Mouse (Mus musculus) liver, embryonic 15.5 days (tissue): ENCODE data around the gene Shld1. TPM values are rescaled to one million over a fixed set of nuclear protein-coding genes. Genes with fewer than 3 reads are reported as not detected.

Experiments
- ATAC-seq: fragments of 200-750 bp; cut with Nextera tagmentation; 2 replicates; pipeline ENCODE4 v1.8.0; 2017; ENCODE audit warnings: moderate number of reproducible peaks, mild to moderate bottlenecking, moderate library complexity; ENCODE audit not compliant: insufficient read depth
- H3K27ac ChIP-seq: fragments of 300-500 bp; sonication (generic); replicated peaks from 2 replicates; pipeline ENCODE4 v1.5.1; 2015; ENCODE audit warnings: mild to moderate bottlenecking, inconsistent platforms
- H3K27me3 ChIP-seq: fragments of 300-500 bp; sonication (generic); 2 replicates; pipeline ENCODE4 v1.6.1; 2015; ENCODE audit warnings: mild to moderate bottlenecking, inconsistent platforms
- H3K36me3 ChIP-seq: fragments of 300-500 bp; sonication (generic); replicated peaks from 2 replicates; pipeline ENCODE4 v1.6.1; 2015; ENCODE audit warnings: moderate library complexity, mild to moderate bottlenecking, inconsistent platforms
- H3K4me1 ChIP-seq: fragments of 300-500 bp; sonication (generic); replicated peaks from 2 replicates; pipeline ENCODE4 v1.6.1; 2015; ENCODE audit warnings: inconsistent platforms
- H3K4me2 ChIP-seq: fragments of 300-500 bp; sonication (generic); 2 replicates; pipeline ENCODE4 v1.6.1; 2015; ENCODE audit warnings: moderate library complexity, mild to moderate bottlenecking, inconsistent platforms
- H3K4me3 ChIP-seq: fragments of 300-500 bp; sonication (generic); replicated peaks from 2 replicates; pipeline ENCODE4 v1.5.1; 2015; ENCODE audit warnings: mild to moderate bottlenecking, inconsistent platforms
- H3K9ac ChIP-seq: fragments of 300-500 bp; sonication (generic); 2 replicates; pipeline ENCODE4 v1.6.1; 2015; ENCODE audit warnings: moderate library complexity, mild to moderate bottlenecking, inconsistent platforms
- H3K9me3 ChIP-seq: fragments of 300-500 bp; sonication (generic); replicated peaks from 2 replicates; pipeline ENCODE4 v1.6.1; 2016; ENCODE audit warnings: inconsistent platforms
- WGBS: fragments of 180-500 bp; shearing (Covaris S2); methylation state at CpG from one replicate; pipeline ENCODE4 v1.1.7; 2015; ENCODE audit warnings: mixed read lengths; ENCODE audit not compliant: insufficient replicate concordance; 5-methylcytosine and 5-hydroxymethylcytosine counted together
- polyA plus RNA-seq: library from polyadenylated mRNA; unstranded; fragments of >200 nt; fragmentation: Nextera tagmentation; extraction: Ambion mirVana; gene quantifications from 2 replicates; pipeline ENCODE4 v1.2.1, GENCODE M21; 2015

Gene Shld1
- polyA plus RNA-seq, 1 experiment from 2014 or later: 10.5 TPM

DNA sequence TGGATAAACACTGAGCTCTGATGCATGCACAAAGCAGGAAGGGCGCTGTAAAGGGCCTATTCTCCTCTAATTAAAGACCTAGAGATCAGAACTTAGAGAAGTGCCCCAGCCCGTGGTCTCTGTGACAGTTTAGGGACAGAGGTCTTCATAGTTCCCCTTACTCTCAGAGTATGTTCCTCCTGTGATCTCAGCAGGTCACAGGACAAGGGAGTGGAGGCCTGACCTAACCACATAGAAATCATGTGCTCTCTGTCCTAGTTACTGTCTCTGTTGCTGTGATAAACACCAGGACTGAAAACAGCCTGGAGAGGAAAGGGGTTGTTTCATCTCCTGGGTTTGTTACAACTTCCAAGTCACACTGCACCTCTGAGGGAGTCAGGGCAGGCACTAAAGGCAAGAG is 23.8 kb downstream of the Shld1 start:
- Histone ChIP-seq H3K4me2 (no peak overlapping the region), H3K27me3 (peaks cover 5% of the 10 kb centered on the region; the same call in 1 of the 2 replicates), H3K9me3 (no peaks in the 10 kb centered on the region), H3K4me1 (no peaks in the 10 kb centered on the region; the same call in 1 of the 2 replicates), H3K36me3 (no peaks in the 10 kb centered on the region), H3K9ac (no peak overlapping the region), H3K4me3 (no peak overlapping the region), H3K27ac (no peak overlapping the region)
- WGBS: 39% methylated on average over 2 of the region's 2 CpGs
- no peak for ATAC-seq

DNA sequence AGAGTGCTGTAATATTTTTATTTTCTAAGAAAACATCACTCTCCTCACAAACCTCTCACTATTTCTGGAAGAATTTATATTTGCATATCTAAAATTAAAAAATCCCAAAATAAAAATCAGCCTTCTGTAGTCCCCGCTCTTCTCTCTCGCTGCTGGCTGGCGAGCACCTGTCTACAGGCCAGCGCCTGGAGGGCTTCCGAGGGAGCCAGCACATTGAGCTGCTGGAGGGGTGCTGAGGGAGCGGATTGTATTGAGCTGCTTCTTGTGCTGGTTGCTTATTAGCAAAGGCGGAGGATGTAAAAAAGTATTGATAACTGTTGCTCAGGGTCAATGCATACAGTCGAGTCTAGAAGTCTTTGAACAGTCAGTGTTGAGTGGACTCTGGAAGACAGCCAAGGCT is 25.3 kb downstream of the Shld1 start:
- Histone ChIP-seq H3K27ac (no peak overlapping the region), H3K27me3 (peaks cover 5% of the 10 kb centered on the region; the same call in 1 of the 2 replicates), H3K36me3 (no peaks in the 10 kb centered on the region), H3K9me3 (no peaks in the 10 kb centered on the region), H3K4me2 (no peak overlapping the region), H3K4me1 (no peaks in the 10 kb centered on the region), H3K4me3 (no peak overlapping the region), H3K9ac (no peak overlapping the region)
- WGBS: 77% methylated on average over 8 of the region's 8 CpGs
- no peak for ATAC-seq

GRCm38 (mm10) chr2:132714522-132714921 is 27.8 kb downstream of the Shld1 start:
- Histone ChIP-seq H3K4me2 (no peak overlapping the region), H3K4me1 (no peaks in the 10 kb centered on the region), H3K27ac (no peak overlapping the region), H3K36me3 (no peaks in the 10 kb centered on the region), H3K9me3 (no peaks in the 10 kb centered on the region), H3K27me3 (no peaks in the 10 kb centered on the region; the same call in 1 of the 2 replicates), H3K4me3 (no peak overlapping the region), H3K9ac (no peak overlapping the region)
- 65% methylated on average over 7 of the region's 7 CpGs for WGBS
- no peak for ATAC-seq

DNA sequence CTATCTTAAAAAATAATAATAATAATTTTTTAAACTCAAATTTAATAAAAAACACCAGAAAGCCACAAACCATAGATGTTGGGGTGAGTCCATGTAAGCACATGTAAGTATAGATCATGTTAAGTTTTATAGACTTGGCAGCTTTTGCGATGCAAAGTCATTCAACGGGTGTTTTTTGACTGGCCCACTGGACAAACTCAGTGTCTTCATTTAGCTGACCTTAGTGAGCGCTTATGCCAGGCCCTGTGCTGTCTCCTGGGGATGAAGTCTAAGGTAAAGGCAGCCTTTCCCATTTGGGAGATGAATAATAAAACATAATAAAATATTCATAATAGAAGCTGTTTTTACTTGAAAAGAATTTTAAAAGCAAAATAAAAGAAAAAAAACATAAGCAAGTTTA is 28.2 kb downstream of the Shld1 start:
- no peak overlapping the region for H3K4me3 ChIP-seq
- no peaks in the 10 kb centered on the region for H3K9me3 ChIP-seq
- no peaks in the 10 kb centered on the region for H3K27me3 ChIP-seq
- H3K9ac ChIP-seq: no peak overlapping the region
- no peak overlapping the region for H3K27ac ChIP-seq
- H3K36me3 ChIP-seq: no peaks in the 10 kb centered on the region
- H3K4me1 ChIP-seq: no peaks in the 10 kb centered on the region
- no peak for ATAC-seq
- WGBS: 74% methylated on average over 3 of the region's 3 CpGs
- no peak overlapping the region for H3K4me2 ChIP-seq

DNA sequence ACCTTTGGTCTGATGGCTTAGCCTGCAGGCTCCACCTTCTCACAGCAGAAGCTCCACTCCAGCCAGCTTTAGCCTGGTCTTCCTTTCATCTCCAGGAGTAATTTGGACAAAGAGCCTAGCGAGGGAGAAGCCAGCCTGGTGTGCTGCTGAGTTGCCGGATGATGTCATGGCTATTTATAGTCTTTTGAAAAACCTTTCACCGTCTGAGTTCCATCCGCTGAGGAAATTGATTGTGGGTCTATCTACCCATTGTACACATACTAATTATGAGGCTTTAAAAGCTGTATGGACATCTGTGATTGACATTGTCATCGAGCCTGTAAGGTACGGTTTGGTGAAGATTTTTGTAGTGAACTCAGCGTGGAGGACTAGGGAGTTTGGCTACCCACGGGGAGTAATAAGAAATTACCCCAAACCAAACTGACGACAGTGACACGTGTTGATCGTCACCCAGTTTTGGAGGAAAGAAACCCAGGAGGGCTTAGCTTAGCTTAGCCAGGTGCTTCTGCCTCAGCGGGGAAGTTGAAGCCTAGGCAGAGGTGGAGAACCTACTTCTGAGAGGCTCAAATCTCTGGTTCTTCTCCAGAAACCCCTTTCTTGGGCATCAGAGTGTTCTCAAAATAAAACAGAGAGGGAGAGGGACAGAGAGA is 28.8 kb downstream of the Shld1 start:
- Histone ChIP-seq H3K9me3 (no peaks in the 10 kb centered on the region), H3K9ac (no peak overlapping the region), H3K4me2 (no peak overlapping the region), H3K27me3 (no peaks in the 10 kb centered on the region), H3K4me1 (no peaks in the 10 kb centered on the region), H3K4me3 (no peak overlapping the region), H3K36me3 (no peaks in the 10 kb centered on the region), H3K27ac (no peak overlapping the region)
- ATAC-seq: no peak
- WGBS: 51% methylated on average over 12 of the region's 12 CpGs

- Histone ChIP-seq H3K4me1 (no peaks in the 10 kb centered on the region), H3K27ac (no peak overlapping the region), H3K27me3 (no peaks in the 10 kb centered on the region), H3K36me3 (no peaks in the 10 kb centered on the region), H3K9ac (no peak overlapping the region), H3K4me2 (no peak overlapping the region), H3K9me3 (no peaks in the 10 kb centered on the region), H3K4me3 (no peak overlapping the region)
- WGBS: 26% methylated on average over 5 of the region's 5 CpGs
- ATAC-seq: no peak
These were observed 29.4 kb downstream of the Shld1 start for GRCm38 (mm10) chr2:132716154-132716553.

DNA sequence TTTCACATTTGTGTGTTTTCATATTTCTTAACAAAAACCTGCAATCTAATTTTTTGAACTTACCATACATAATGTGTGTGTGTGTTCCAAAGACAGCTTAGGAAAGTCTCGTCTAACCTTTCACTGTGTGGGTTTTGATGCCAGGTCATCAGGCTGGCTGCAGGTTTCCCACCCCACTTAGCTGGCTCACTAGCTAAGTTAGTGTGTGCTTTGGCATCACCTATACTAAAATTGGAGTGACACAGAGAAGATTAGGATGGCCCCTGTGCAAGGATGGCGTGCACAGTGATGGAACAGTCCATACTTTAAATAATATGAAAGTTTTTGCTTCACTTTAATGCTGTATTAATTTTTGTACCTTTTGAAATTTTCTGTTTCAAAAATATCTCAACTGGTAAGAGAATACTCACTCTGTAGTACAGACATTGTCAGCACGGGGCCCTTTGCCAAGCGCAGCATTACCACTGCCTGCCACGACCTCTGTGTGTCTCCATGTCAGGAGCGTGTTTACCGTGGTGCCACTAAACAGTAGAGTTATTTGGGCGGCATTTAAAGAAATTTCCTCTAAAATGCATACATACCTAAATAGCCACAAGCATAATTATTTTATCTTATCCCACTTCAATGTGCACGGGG is 30.3 kb downstream of the Shld1 start:
- WGBS: 77% methylated on average over 9 of the region's 9 CpGs
- Histone ChIP-seq H3K27ac (no peak overlapping the region), H3K4me2 (no peak overlapping the region), H3K4me1 (no peaks in the 10 kb centered on the region), H3K27me3 (no peaks in the 10 kb centered on the region), H3K9ac (no peak overlapping the region), H3K9me3 (no peaks in the 10 kb centered on the region), H3K36me3 (no peaks in the 10 kb centered on the region), H3K4me3 (no peak overlapping the region)
- no peak for ATAC-seq

DNA sequence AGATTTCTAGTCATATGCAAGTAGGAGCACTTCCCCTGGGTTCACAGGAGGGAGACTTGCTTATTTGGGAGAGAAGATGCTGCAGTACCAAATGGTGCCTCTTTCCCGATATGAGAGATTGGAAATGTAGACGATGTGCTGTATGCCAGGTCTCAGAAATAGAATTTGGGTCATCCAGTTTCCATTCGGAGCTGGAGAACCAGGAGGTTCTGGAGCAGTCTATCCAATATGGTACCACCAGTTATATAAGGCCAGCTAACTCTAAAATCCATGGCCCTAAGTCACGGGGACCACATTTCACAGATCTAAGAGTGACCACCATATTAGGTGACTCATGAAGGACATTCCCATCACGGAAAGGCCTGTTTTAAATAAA is 30.8 kb downstream of the Shld1 start:
- Histone ChIP-seq H3K27me3 (no peaks in the 10 kb centered on the region), H3K36me3 (no peaks in the 10 kb centered on the region), H3K9me3 (no peaks in the 10 kb centered on the region), H3K4me2 (no peak overlapping the region), H3K4me3 (no peak overlapping the region), H3K27ac (no peak overlapping the region), H3K9ac (no peak overlapping the region), H3K4me1 (no peaks in the 10 kb centered on the region)
- 69% methylated on average over 5 of the region's 5 CpGs for WGBS
- ATAC-seq: no peak

DNA sequence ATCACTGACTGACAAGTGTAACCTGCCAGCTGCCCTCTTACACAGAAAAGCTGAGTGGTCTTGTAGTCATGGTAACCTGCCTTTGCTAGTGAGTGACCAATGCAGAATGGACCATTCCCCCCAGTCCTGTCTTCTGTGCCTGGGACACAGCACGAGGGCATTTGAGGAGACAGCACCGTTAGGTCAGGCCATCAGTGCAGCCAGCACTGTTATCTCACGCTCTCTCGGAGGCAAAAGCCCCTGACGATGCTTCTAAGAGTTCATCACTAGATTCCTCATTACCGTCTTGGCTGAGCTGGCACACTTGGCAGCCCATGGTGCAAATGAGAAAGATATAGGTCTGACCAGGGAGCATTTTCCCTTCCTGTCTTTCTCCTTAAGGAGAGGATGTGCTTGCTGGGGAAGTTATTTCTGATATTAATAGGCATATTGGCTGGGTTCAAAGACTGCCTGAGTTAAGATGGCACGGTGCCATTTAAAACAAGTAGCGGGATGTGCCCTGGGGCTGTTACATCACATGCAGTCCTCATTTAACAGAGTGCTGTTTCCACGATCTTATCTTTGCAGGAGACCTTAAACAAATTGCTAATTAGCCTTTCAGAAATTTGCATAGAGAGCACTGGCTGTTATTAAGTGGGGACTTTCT is 34.3 kb downstream of the Shld1 start:
- Histone ChIP-seq H3K4me3 (no peak overlapping the region), H3K36me3 (no peaks in the 10 kb centered on the region), H3K9me3 (no peaks in the 10 kb centered on the region), H3K4me2 (no peak overlapping the region), H3K9ac (no peak overlapping the region), H3K27me3 (no peaks in the 10 kb centered on the region), H3K27ac (no peak overlapping the region), H3K4me1 (no peaks in the 10 kb centered on the region)
- no peak for ATAC-seq
- WGBS: 58% methylated on average over 9 of the region's 9 CpGs

GRCm38 (mm10) chr2:132721844-132722243 is 35.1 kb downstream of the Shld1 start:
- no peak overlapping the region for H3K4me2 ChIP-seq
- ATAC-seq: no peak
- no peaks in the 10 kb centered on the region for H3K9me3 ChIP-seq
- no peaks in the 10 kb centered on the region for H3K36me3 ChIP-seq
- no peak overlapping the region for H3K4me3 ChIP-seq
- no peak overlapping the region for H3K27ac ChIP-seq
- H3K9ac ChIP-seq: no peak overlapping the region
- no peaks in the 10 kb centered on the region for H3K27me3 ChIP-seq
- WGBS: 73% methylated on average over 2 of the region's 2 CpGs
- H3K4me1 ChIP-seq: no peaks in the 10 kb centered on the region

GRCm38 (mm10) chr2:132723958-132724431 is 37.3 kb downstream of the Shld1 start:
- no peak for ATAC-seq
- H3K27me3 ChIP-seq: no peaks in the 10 kb centered on the region
- 64% methylated on average over 5 of the region's 5 CpGs for WGBS
- no peak overlapping the region for H3K27ac ChIP-seq
- no peaks in the 10 kb centered on the region for H3K9me3 ChIP-seq
- H3K4me3 ChIP-seq: no peak overlapping the region
- no peak overlapping the region for H3K9ac ChIP-seq
- H3K4me2 ChIP-seq: no peak overlapping the region
- H3K36me3 ChIP-seq: no peaks in the 10 kb centered on the region
- no peaks in the 10 kb centered on the region for H3K4me1 ChIP-seq
